Mouse (Mus musculus) megakaryocyte progenitor cell, adult 5-6 weeks (primary cell): ENCODE data around the gene Supt20. TPM values are rescaled to one million over a fixed set of nuclear protein-coding genes. Genes with fewer than 3 reads are reported as not detected.
A peak's percentile ranks its signal among the peaks of the same experiment; 100 is the strongest.
"Not testable (repeated sequence)": the region's sequence is repeated elsewhere in the genome, so short reads cannot be mapped to it uniquely, and the experiment has no call there.

Experiments used
- ATAC-seq: replicated peaks from 2 replicates; pipeline ENCODE4 v1.8.0; 2016; ENCODE audit warnings: mild to moderate bottlenecking, moderate TSS enrichment, inconsistent platforms; ENCODE audit not compliant: poor library complexity
- total RNA-seq, 2 experiments: library from RNA; stranded (forward) in 1 of 2; stranded (reverse) in 1 of 2; fragments of 157-497, 149-512 nt in 1 of 2; fragments of 200-1000 nt in 1 of 2; gene quantifications; 2 replicates each; pipeline versions ENCODE4 v1.2.3 to v1.2.4; 2015 to 2017

The Supt20 gene
- total RNA-seq, 2 experiments from 2014 or later: 47.4 to 92.6 TPM

DNA sequence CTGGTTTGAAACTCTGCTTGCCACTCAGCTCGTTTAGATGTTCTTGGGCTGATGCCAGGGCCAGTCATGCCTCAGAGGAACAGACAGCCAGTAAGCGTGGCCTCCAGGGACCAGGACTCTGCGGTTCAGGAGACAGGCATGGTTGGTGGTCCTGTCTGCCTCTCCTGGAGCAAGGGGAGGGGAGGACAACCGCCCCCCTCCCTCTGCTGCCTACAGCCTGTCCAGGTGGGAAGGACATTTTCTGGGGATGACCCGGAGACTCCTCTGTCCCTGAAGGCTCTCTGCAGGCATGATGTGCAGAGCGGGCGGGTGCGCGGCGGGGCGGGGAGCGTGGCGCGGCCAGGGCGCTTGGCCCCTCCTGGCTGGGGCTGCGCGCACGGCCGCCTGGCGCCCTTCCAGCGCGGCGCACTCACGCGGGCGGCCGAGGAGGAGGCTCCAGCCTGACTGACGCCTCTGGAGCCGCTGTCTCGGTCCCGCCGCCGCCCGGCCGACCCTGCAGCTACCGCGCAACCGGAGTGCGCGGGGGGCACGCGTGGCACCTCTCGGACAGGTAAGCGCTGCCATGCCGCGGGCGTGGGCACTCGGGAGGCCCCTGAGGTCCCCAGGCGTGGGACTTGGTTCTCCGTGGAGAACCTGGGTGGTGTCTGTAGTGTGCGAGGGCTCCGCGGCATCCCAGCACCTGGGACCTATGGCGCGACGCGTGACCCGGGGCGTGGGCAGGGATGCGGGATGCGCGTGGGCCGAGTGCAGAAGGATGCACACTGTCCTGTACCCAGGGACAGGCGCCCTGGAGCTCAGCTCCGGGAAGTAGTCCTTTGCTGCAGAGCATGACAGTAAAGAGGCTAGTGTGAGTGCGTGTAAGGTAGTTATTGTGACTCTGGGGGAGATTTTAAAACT is 62.8 kb downstream of the Supt20 start, which contains the start of gene Smad9:
Gene Smad9, plus strand, starts transcription at position 438 of the 897 bp plus-strand sequence.
- ATAC-seq: peak; percentile 30

DNA sequence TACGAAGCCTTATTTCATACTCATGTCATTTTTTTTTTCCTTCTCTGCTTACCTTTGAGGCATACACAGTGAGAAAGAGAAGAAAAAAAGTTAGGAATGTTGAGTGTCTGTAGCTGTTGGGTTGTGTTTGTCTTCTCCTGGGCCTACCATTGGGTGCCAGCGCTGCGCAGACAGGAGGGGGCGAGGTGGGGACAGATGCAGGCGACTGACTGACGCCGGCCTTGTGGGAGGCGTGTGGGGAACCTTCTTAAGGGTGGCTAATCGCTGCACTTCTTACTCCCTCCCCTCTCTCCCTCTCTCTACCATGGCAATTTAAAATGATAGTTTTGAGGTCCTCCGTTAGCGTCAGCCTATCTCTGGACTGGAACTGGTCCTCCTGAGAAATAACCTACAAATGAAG is 63.5 kb downstream of the Supt20 start:
- peak; percentile 63 for ATAC-seq

DNA sequence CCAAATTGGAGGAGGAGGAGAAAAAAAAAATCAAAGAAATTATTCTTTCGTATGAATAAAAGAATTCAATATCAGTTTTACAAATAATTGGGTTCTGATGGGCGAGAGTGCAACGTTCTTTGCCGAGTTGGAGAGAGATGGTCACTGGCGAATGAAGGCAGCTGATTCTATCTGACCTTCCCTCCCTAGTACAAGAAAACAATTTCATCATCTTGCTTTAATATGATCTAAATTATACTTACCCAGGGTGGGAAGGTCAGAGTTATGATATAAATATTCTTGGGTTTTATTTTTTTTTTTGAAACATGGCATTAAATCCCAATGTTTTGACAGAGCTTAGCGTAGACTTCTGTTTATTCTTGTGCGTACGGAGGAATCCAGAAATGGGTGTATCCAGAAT is 64.8 kb downstream of the Supt20 start:
- no peak for ATAC-seq

- ATAC-seq: no peak
These were observed 66.6 kb downstream of the Supt20 start for GRCm38 (mm10) chr3:54759211-54759610.

DNA sequence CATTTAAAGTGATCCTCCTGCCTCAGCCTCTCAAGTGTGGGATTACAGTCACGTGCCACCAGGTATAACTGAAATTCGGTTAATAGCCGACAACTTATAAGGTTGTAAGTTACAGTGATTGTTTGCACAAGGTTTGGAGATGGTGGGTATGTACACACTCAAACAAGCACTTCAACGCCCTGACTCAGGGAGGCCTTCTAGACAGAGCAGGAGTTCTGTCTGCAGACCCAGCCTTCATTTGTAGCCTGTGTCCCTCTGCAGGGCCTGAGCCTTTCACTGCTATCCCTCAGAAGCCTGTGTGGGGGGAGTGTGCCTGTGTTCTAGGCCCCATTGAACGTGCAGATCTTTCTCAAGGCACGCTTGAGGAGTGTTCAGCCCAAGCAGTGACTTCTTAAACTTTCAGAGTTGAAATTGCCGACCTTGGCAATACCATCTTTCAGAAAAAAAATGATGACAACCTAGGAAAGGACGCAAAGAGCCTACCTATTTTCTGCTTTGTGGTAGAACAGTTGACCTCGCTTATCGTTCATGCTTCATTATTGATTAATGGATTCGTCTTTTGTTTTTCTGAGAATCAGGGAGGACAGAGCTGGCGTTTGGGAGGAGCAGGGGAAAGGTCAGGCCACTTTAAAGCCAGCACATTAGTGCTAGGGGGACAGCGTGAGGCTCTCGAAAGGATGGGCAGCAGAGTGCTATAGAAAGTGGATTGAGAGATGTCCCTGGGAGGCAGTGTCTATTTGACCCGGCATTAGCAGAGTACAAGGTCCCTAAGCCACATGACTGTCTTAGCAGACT is 67.9 kb downstream of the Supt20 start:
- no peak for ATAC-seq

DNA sequence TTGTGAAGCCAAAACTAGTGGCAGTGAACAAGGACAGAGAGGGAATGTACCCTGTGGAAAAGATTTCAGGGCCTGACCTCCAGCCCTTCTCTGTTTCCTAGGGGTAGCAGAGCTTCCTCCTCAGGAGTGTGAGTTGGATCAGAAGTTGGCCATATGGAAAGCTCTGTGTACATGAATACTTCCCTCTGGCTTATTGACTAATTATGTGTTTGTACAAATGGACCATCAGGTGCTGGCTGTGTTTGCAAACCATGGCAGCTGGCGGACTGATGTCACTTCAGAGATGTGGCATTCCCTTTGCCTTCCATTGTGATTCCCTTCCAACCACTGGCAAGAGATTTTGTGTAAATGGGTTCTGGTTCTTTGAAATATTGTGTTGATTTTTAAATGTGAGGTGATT is 68.7 kb downstream of the Supt20 start:
- ATAC-seq: no peak

- ATAC-seq: no peak
These were observed 71.8 kb downstream of the Supt20 start for GRCm38 (mm10) chr3:54764418-54764817.

GRCm38 (mm10) chr3:54765521-54765920 is 72.9 kb downstream of the Supt20 start:
- ATAC-seq: not testable (repeated sequence)

DNA sequence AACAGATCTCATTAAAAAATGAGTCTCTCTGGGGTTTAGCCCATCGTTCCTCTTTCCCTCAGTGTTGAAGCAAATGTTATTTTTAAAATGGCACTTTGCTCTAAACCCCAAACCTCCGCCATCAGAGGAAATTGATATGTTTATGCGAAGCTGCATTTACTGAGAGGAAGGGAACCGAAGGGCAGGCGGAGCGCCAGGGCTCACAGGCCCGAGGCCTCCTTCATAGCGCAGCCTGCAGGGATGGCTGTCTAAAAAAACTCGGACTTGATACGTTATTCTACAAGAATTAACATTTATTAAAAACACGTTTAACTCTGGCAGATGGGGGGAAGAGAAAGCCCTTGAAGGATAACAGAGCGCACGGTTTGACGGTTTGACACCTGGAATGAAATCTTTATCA is 73.4 kb downstream of the Supt20 start:
- ATAC-seq: no peak

DNA sequence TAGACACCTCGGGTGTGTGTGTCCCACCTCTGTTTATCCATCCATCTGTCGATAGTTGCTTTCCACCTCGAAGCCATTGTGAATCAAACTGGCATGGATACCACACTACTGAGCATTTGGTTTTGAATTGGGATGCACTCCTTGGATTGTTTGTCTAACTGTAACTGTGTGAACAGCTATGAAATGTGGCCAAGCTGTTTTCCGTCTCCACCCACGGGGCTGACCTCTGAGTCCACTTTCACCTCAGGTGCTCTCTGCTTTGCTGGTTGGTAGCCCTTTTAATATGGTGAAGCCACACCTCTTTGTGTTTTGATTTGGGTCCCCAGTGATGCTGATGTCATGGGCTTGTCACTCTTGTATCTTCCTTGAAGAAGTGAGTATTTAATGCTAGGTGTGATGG is 74.2 kb downstream of the Supt20 start:
- ATAC-seq: no peak

GRCm38 (mm10) chr3:54768592-54768991 is 76.0 kb downstream of the Supt20 start:
- ATAC-seq: peak; percentile 50

GRCm38 (mm10) chr3:54769349-54770275 is 77.0 kb downstream of the Supt20 start:
- ATAC-seq: no peak

- no peak for ATAC-seq
These were observed 81.0 kb downstream of the Supt20 start for GRCm38 (mm10) chr3:54773613-54774012.

DNA sequence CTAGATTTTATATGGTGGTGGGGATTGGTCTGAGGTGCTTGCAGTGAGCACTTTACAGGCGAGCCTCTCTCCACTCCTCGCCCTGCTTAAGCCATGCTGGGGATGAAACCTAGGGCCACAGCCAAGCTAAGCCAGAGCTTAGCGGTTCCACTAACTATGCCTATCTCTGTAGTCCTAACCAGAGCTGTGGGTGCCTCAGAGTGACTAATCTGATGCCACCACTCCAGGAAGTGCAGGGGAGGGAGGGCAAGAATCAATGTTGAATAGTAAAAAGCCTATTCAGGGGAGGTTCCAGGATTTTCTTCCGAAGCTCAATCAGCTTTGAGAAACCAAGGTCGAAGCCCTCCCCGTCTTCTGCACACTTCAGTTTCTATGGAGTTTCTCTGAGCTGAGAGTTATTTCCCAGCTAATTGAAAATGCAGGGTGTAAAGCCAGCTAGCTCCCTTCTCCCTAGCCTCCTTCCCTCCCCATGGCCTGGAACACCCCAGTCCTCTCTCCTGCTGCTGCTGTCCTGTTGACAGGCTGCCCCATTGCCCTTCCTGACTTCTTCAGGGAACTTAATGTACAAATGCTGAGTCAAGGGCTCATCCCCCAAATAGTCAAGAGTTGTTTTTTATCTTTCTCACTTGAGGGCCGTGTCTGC is 83.5 kb downstream of the Supt20 start:
- peak; percentile 52 for ATAC-seq

Other genes with a start within 250 kb of the Supt20 start
- not detected in 2 replicates for gene Gm21958, start 21.5 kb downstream of the Supt20 start, total RNA-seq (2015)
- not detected in 2 replicates for gene Gm21958, start 21.5 kb downstream of the Supt20 start, total RNA-seq (2017)
- 190 and 219 TPM in 2 replicates for gene Exosc8, start 42.6 kb downstream of the Supt20 start, total RNA-seq (2015)
- 254 and 259 TPM in 2 replicates for gene Exosc8, start 42.6 kb downstream of the Supt20 start, total RNA-seq (2017)
- 55.8 and 67.4 TPM in 2 replicates for gene Alg5, start 42.7 kb downstream of the Supt20 start, total RNA-seq (2015)
- gene Alg5, start 42.7 kb downstream of the Supt20 start, total RNA-seq (2017): 42.0 and 42.3 TPM in 2 replicates
- not detected in 2 replicates for gene Smad9, start 62.8 kb downstream of the Supt20 start, total RNA-seq (2015)
- not detected in 2 replicates for gene Smad9, start 62.8 kb downstream of the Supt20 start, total RNA-seq (2017)
- gene Rfxap, start 115.0 kb downstream of the Supt20 start, total RNA-seq (2015): 39.8 and 44.5 TPM in 2 replicates
- 50.5 and 51.6 TPM in 2 replicates for gene Rfxap, start 115.0 kb downstream of the Supt20 start, total RNA-seq (2017)
- gene Sertm1, start 223.1 kb downstream of the Supt20 start, total RNA-seq (2015): not detected in 2 replicates
- gene Sertm1, start 223.1 kb downstream of the Supt20 start, total RNA-seq (2017): not detected in 2 replicates